In genomic region chr12:4544400-4544919, GRCm38 (mm10) we compare ENCODE assay signal across 29 mouse cellular contexts. TPM values are rescaled to one million over a fixed set of nuclear protein-coding genes. Genes with fewer than 3 reads are reported as not detected.
A peak's percentile ranks its signal among the peaks of the same experiment; 100 is the strongest.
DNase-seq lines count a peak whose midpoint lies in the region; ATAC-seq and TF ChIP-seq lines count a peak whose summit lies in the region.
"Had no signal": no experiment of that assay in that cellular context is flagged by ENCODE, and none has a peak within 500 bp of the region (broad histone marks: within the 10 kb centered on the region; RNA-seq: fewer than 3 reads in every experiment).

No protein-coding gene starts in this region.

- H3K9me3 ChIP-seq in liver, embryonic 11.5 days (ENCODE audit: control insufficient read depth, low read length): no peaks in the 10 kb centered on the region
- H3K9me3 ChIP-seq: embryonic facial prominence, embryonic 12.5 days; heart, embryonic 10.5 days; hindbrain, embryonic 13.5 days had no signal

- H3K4me1 ChIP-seq in liver, adult 2 months (ENCODE audit: control insufficient read depth, insufficient read depth, low read length): no peaks in the 10 kb centered on the region
- no peaks in the 10 kb centered on the region for H3K4me1 ChIP-seq in liver, embryonic 11.5 days (replicated peaks; ENCODE audit: control insufficient read depth, insufficient read depth, low read length)
- H3K4me1 ChIP-seq: heart, embryonic 10.5 days had no signal

- H3K4me3 ChIP-seq in liver, adult 2 months (ENCODE audit: insufficient read depth, low read depth, low read length): no peak overlapping the region
- H3K4me3 ChIP-seq in liver, embryonic 11.5 days (ENCODE audit: low read depth, low read length): no peak overlapping the region
- H3K4me3 ChIP-seq: embryonic facial prominence, embryonic 12.5 days; heart, embryonic 10.5 days; hindbrain, embryonic 13.5 days had no signal

- intact Hi-C loops in gastrocnemius, postnatal 14 days (cut with DNase I; ENCODE audit: low total_unique reads): loop anchor here (10.0 kb wide), 1 partner anchor 70 kb away; the partner anchor contains the start of gene Ncoa1

- no peak for TF ChIP-seq POLR2A in liver, adult 2 months (IDR thresholded peaks at IDR 0.05; ENCODE audit: extremely low read depth, insufficient read depth, low read length)

- H3K36me3 ChIP-seq in liver, adult 2 months (ENCODE audit: control insufficient read depth, insufficient read depth, low read length): no peaks in the 10 kb centered on the region
- no peaks in the 10 kb centered on the region for H3K36me3 ChIP-seq in liver, embryonic 11.5 days (ENCODE audit: control insufficient read depth, insufficient read depth, low read length)
- H3K36me3 ChIP-seq: embryonic facial prominence, embryonic 12.5 days; heart, embryonic 10.5 days; hindbrain, embryonic 13.5 days had no signal

- no peaks in the 10 kb centered on the region for H3K79me2 ChIP-seq in liver, adult 2 months (ENCODE audit: control insufficient read depth, insufficient read depth, low read length)

- no peak overlapping the region for H3K27ac ChIP-seq in liver, adult 2 months (replicated peaks; ENCODE audit: insufficient read depth, low read depth, low read length)
- no peak overlapping the region for H3K27ac ChIP-seq in liver, embryonic 11.5 days (ENCODE audit: low read depth, low read length)
- H3K27ac ChIP-seq: embryonic facial prominence, embryonic 12.5 days; heart, embryonic 10.5 days; hindbrain, embryonic 13.5 days; hindbrain, postnatal 0 days had no signal

- DNase-seq in liver, adult 2 months (ENCODE audit: extremely low read depth, low read depth, low spot score): peak; percentile 23
- no peak for DNase-seq in liver, embryonic 11.5 days (ENCODE audit: low spot score)
- peak; percentile 58 for DNase-seq in lung, postnatal 36 days
- DNase-seq in lung, postnatal 4 days: no peak
- no peak for DNase-seq in gastrocnemius, postnatal 14 days
- DNase-seq in thymus, postnatal 14 days: no peak
- no peak for DNase-seq in right cerebral cortex, adult 2 months (ENCODE audit: low spot score in 2 of 2)
- DNase-seq: adrenal gland, postnatal 14 days; cerebellum, adult 2 months; cerebellum, postnatal 14 days; embryo, embryonic 11 days; gastrocnemius, postnatal 10 days; heart, adult 18-20 months; heart, postnatal 14 days had no signal

- WGBS in liver, adult 2 months: 85% methylated on average over 5 of the region's 5 CpGs
- 83% methylated on average over 5 of the region's 5 CpGs for WGBS in liver, embryonic 11.5 days

- ATAC-seq in liver, embryonic 11.5 days (replicated peaks; ENCODE audit: low FRiP score): no peak
- peak; percentile 80 for ATAC-seq in megakaryocyte, adult 5-6 weeks (ENCODE audit: poor library complexity, severe bottlenecking)
- ATAC-seq: activated CD4-positive, CD25-positive, alpha-beta regulatory T cell, adult 4 months; forebrain, embryonic 16.5 days; hindbrain, postnatal 0 days; Patski had no signal

- no peak overlapping the region for H3K9ac ChIP-seq in liver, adult 2 months (ENCODE audit: low read depth, low read length)
- no peak overlapping the region for H3K9ac ChIP-seq in liver, embryonic 11.5 days (ENCODE audit: low read depth, low read length)
- H3K9ac ChIP-seq: embryonic facial prominence, embryonic 12.5 days; hindbrain, embryonic 13.5 days had no signal

- no peak for TF ChIP-seq CTCF in liver, adult 2 months (IDR thresholded peaks at IDR 0.05; ENCODE audit: low read depth, low read length)

- no peak overlapping the region for H3K4me2 ChIP-seq in liver, embryonic 11.5 days
- H3K4me2 ChIP-seq: embryonic facial prominence, embryonic 12.5 days; hindbrain, embryonic 13.5 days had no signal

- no peaks in the 10 kb centered on the region for H3K27me3 ChIP-seq in liver, adult 2 months (ENCODE audit: control insufficient read depth, insufficient read depth, low read length)
- no peaks in the 10 kb centered on the region; the same call in 1 of the 2 replicates for H3K27me3 ChIP-seq in liver, embryonic 11.5 days (replicated peaks; ENCODE audit: control insufficient read depth, insufficient read depth, low read length)
- H3K27me3 ChIP-seq: CH12.LX; embryonic facial prominence, embryonic 12.5 days; hindbrain, embryonic 13.5 days had no signal

RNA-seq across cellular contexts. Expression of gene Itsn2, which starts 48.0 kb away (rescaled TPM):
- total RNA-seq in liver, adult 2 months (2014; rRNA removed): 25.8 and 26.8 TPM in 2 replicates
- polyA plus RNA-seq in liver, adult 2 months (2012; rRNA removed): 8.4 and 11.6 TPM in 2 replicates
- 43.0 and 43.7 TPM in 2 replicates for polyA plus RNA-seq in liver, embryonic 11.5 days (2014; fragmentation: Nextera tagmentation; extraction: Ambion mirVana)
- total RNA-seq in megakaryocyte, adult 5-6 weeks (2015): 94.6 and 113 TPM in 2 replicates
- 201 and 212 TPM in 2 replicates for total RNA-seq in megakaryocyte, adult 5-6 weeks (2017)
- total RNA-seq in gastrocnemius, postnatal 14 days (2021): 10 to 100 TPM; 20.5 to 21.2 TPM

RNA-seq across cellular contexts. Expression of gene Gm3625, which starts 48.3 kb away (rescaled TPM):
- not detected in 2 replicates for total RNA-seq in liver, adult 2 months (2014; rRNA removed)
- not detected in 2 replicates for polyA plus RNA-seq in liver, adult 2 months (2012; rRNA removed)
- not detected in 2 replicates for polyA plus RNA-seq in liver, embryonic 11.5 days (2014; fragmentation: Nextera tagmentation; extraction: Ambion mirVana)
- total RNA-seq in megakaryocyte, adult 5-6 weeks (2015): not detected in 2 replicates
- total RNA-seq in megakaryocyte, adult 5-6 weeks (2017): not detected in 2 replicates
- total RNA-seq in gastrocnemius, postnatal 14 days (2021): not detected
- total RNA-seq: adrenal gland, adult 18-20 months; adrenal gland, postnatal 14 days; CH12.LX; common myeloid progenitor, adult 5-6 weeks; gastrocnemius, postnatal 10 days; heart, adult 18-20 months; heart, postnatal 14 days; hematopoietic stem cell, adult 5-6 weeks; hindbrain, postnatal 0 days had no signal
- polyA plus RNA-seq: activated CD4-positive, CD25-positive, alpha-beta regulatory T cell, adult 4 months; cerebellum, adult 2 months; embryonic facial prominence, embryonic 12.5 days; forebrain, embryonic 11.5 days; forebrain, embryonic 16.5 days; frontal cortex, adult 2 months; heart, embryonic 10.5 days; heart, embryonic 14.5 days; hindbrain, embryonic 13.5 days; hindbrain, postnatal 0 days; Patski had no signal

Comparison
In these comparisons a context has a peak if more than half of its experiments do, and no peak if none do; other contexts are left out.
1. DNase-seq: peak in liver, adult 2 months (single experiment) and lung, postnatal 36 days (single experiment); none in liver, embryonic 11.5 days (single experiment), lung, postnatal 4 days (0 of 2), gastrocnemius, postnatal 14 days (single experiment), thymus, postnatal 14 days (single experiment) and right cerebral cortex, adult 2 months (0 of 2).